Mouse (Mus musculus): ENCODE results near the gene Gm7929.
"Not testable (repeated sequence)": the region's sequence is repeated elsewhere in the genome, so short reads cannot be mapped to it uniquely, and the experiment has no call there.

The Gm7929 gene

GRCm38 (mm10) chr14:41750514-41750913, at the start of gene Gm7929:
TSS of gene Gm7929 (minus strand) at chr14:41750614.
- DNase-seq (ENCODE audit: low spot score in 2 of 2), result not testable (repeated sequence)

- not testable (repeated sequence) for DNase-seq (ENCODE audit: low spot score in 2 of 2)
Observed at GRCm38 (mm10) chr14:41772341-41772740, 21.9 kb upstream of the Gm7929 start, which contains the start of gene Gm47189. TSS of gene Gm47189 (minus strand) at chr14:41772441.

DNA sequence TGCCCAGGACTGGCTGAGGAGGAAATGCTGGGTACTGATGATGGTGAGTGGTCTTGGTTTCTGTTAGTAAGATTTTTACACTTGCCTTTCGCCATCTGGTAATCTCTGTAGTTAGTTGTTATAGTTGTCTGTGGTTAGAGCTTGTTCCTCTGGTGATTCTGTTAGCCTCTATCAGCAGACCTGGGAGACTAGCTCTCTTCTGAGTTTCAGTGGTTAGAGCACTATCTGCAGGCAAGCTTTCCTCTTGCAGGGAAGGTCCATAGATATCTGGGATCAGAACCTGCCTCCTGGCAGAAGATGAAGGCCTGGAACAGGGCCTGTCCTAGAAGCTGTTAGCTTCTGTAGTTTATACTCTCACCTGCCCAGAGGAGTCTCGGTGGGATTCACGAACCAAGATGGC, 5.5 kb upstream of the Gm7929 start:
- peak in 1 of 2 experiments; percentile 3 for DNase-seq (ENCODE audit: low spot score in 2 of 2)

GRCm38 (mm10) chr14:41723437-41723836, 27.0 kb downstream of the Gm7929 start:
- not testable (repeated sequence) for DNase-seq (ENCODE audit: low spot score in 2 of 2)

GRCm38 (mm10) chr14:41717180-41717579, 33.2 kb downstream of the Gm7929 start:
- DNase-seq (ENCODE audit: low spot score in 2 of 2), result not testable (repeated sequence)

DNA sequence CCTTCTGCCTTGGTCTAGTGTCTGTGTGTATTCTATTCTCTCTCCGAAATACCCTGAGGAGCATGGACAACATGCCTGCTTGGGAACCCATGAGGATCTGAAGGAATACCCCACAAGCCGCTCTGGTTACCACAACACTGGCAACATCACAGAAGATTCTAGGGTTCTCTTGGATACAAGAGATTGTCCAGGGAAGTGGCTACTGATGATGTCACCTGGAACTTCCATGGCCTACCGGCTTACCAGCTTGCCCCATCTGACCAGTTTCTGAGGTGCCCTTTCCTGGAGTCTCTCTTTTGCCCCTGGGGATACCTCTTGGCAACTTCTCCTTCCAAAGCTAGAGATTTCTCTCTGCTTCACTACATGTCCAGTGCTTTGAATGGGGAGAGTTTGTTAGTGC, 48.6 kb downstream of the Gm7929 start, which contains the start of gene Gm8068:
Gene Gm8068 (minus strand): TSS at position 101 of the 400 bp plus-strand sequence.
- DNase-seq (ENCODE audit: low spot score in 2 of 2), result not testable (repeated sequence)

Measured in frontal cortex, postnatal 25 days (tissue).